Mouse (Mus musculus): ENCODE measurements around the gene Snu13. TPM values are rescaled to one million over a fixed set of nuclear protein-coding genes. Genes with fewer than 3 reads are reported as not detected.

Gene Snu13
- polyA plus RNA-seq (2012; rRNA removed), result 28.5 and 37.8 TPM in 2 replicates

DNA sequence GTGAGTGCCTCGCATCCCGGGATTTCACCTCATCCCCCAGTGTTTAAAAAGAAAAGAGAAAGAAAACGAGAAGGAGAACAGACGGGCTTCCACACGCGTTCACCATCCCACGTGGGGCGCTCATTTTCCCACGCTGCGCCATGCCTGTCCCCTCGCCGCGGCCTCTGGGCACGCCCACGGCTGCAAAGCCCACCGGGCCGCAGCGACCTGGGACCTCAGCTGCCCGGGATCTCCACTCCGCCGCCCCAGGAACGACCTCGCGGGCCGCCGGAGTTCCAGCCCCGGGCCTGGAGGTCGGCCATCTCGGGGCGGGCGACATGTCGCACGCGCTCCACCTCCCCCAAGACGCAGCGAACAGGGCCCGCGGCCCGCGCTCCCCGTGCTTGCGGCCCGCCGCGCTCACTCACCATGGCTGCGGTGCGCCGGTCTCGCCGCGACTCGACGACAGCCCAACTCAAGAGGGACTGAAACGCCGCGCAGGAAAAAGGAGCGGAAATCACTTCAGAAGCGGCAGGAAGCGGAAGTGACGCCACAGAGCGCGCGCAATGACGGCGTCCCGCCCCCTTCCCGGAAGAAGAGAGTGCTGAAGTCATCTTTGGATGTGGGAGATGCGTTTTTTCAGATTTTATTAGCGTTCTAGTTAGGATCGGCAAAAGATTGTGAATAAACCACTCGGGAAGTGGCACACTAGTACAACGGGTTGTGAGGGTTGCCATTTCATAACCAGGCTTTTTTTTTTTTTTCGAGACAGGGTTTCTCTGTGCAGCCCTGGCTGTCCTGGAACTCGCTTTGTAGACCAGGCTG, at the start of gene Snu13:
Gene Snu13, minus strand, starts transcription at position 519 of the 804 bp plus-strand sequence.

GRCm38 (mm10) chr15:82069898-82070297, 22.5 kb upstream of the Snu13 start, which contains the start of gene Mei1:
Mei1 (plus strand) TSS chr15:82069996.

GRCm38 (mm10) chr15:82058719-82059201, 11.4 kb upstream of the Snu13 start, which contains the start of gene 4930407I10Rik:
4930407I10Rik (plus strand) TSS chr15:82059151.

GRCm38 (mm10) chr15:82033762-82034161, 13.6 kb downstream of the Snu13 start, which contains the start of gene Desi1:
Desi1 (minus strand) TSS chr15:82033862.

Other genes with a start within 250 kb of the Snu13 start
- 13.8 and 15.9 TPM in 2 replicates for gene Tef, start 245.2 kb downstream of the Snu13 start, polyA plus RNA-seq (2012; rRNA removed)
- gene Tob2, start 188.8 kb downstream of the Snu13 start, polyA plus RNA-seq (2012; rRNA removed), result 31.0 and 42.2 TPM in 2 replicates
- gene Phf5a, start 175.7 kb downstream of the Snu13 start, polyA plus RNA-seq (2012; rRNA removed), result 26.5 and 34.8 TPM in 2 replicates
- gene Aco2, start 175.3 kb downstream of the Snu13 start, polyA plus RNA-seq (2012; rRNA removed), result 328 TPM in 2 replicates
- gene Polr3h, start 121.4 kb downstream of the Snu13 start, polyA plus RNA-seq (2012; rRNA removed), result 7.0 and 8.9 TPM in 2 replicates
- 9.0 and 10.8 TPM in 2 replicates for gene Csdc2, start 110.8 kb downstream of the Snu13 start, polyA plus RNA-seq (2012; rRNA removed)
- gene Pmm1, start 86.7 kb downstream of the Snu13 start, polyA plus RNA-seq (2012; rRNA removed), result 52.9 and 54.6 TPM in 2 replicates
- not detected in 2 replicates for gene 1700029P11Rik, start 67.1 kb downstream of the Snu13 start, polyA plus RNA-seq (2012; rRNA removed)
- gene Xrcc6, start 59.8 kb downstream of the Snu13 start, polyA plus RNA-seq (2012; rRNA removed), result 8.4 and 8.8 TPM in 2 replicates
- gene Desi1, start 13.7 kb downstream of the Snu13 start, polyA plus RNA-seq (2012; rRNA removed), result 21.9 and 26.4 TPM in 2 replicates
- not detected in 2 replicates for gene 4930407I10Rik, start 11.6 kb upstream of the Snu13 start, polyA plus RNA-seq (2012; rRNA removed)
- gene Mei1, start 22.4 kb upstream of the Snu13 start, polyA plus RNA-seq (2012; rRNA removed), result not detected in 2 replicates
- 9.7 and 10.2 TPM in 2 replicates for gene Ccdc134, start 80.3 kb upstream of the Snu13 start, polyA plus RNA-seq (2012; rRNA removed)
- gene Srebf2, start 99.6 kb upstream of the Snu13 start, polyA plus RNA-seq (2012; rRNA removed), result 273 and 329 TPM in 2 replicates
- gene Shisa8, start 165.2 kb upstream of the Snu13 start, polyA plus RNA-seq (2012; rRNA removed), result 0.20 and 0.28 TPM in 2 replicates
- gene Tnfrsf13c, start 176.8 kb upstream of the Snu13 start, polyA plus RNA-seq (2012; rRNA removed), result 2.9 and 7.8 TPM in 2 replicates
- 18.0 and 25.1 TPM in 2 replicates for gene Cenpm, start 197.2 kb upstream of the Snu13 start, polyA plus RNA-seq (2012; rRNA removed)
- gene 1500009C09Rik, start 204.8 kb upstream of the Snu13 start, polyA plus RNA-seq (2012; rRNA removed), result 0.09 TPM in 2 replicates
- gene Sept3, start 227.3 kb upstream of the Snu13 start, polyA plus RNA-seq (2012; rRNA removed), result 0.57 and 0.87 TPM in 2 replicates